Mouse (Mus musculus): ENCODE results near the gene Lbp.

DNA sequence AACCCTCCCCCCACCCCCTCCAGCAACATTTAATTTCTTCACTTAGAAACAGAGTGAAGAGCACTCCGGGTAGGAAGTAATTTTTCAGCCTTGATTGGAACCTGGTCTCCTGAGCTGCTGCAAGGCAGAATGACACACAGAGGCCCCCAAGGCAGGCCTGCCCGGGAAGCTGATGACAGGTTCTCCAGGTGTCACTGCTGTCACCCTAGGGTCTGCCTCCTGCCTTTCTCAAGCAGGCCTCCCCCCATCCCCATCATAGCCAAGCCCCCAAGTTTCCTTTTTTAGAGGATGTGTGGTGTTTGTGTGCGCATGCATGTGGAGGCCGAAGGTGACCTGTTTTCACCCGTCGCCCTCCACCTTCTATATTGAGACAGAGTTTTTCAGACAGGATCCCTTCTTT is 22.5 kb upstream of the Lbp start:
- TF ChIP-seq CTCF (IDR thresholded peaks at IDR 0.05; ENCODE audit: low read depth) (no peak), EP300 (IDR thresholded peaks at IDR 0.05; ENCODE audit: low read depth) (no peak)
